Mouse (Mus musculus) cerebellum, adult 2 months (tissue): ENCODE results near the gene Fntb.

Experiments used
- CTCF ChIP-seq: fragments of 200-500 bp; IDR thresholded peaks from 2 replicates; pipeline ENCODE4 v1.5.1; 2011; ENCODE audit warnings: low read depth, mild to moderate bottlenecking, control low read depth, low read length, moderate library complexity, borderline replicate concordance; ENCODE audit not compliant: insufficient read depth
- POLR2A ChIP-seq: fragments of 200-500 bp; IDR thresholded peaks from 2 replicates; pipeline ENCODE4 v1.6.1; 2011; ENCODE audit warnings: low read length, control low read depth, borderline replicate concordance; ENCODE audit not compliant: insufficient read depth

GRCm38 (mm10) chr12:76770841-76771500 is 5.6 kb downstream of the Fntb start:
- no peak for TF ChIP-seq CTCF
- TF ChIP-seq POLR2A, result no peak
